Mouse (Mus musculus): ENCODE data around the gene 2410015M20Rik. TPM values are rescaled to one million over a fixed set of nuclear protein-coding genes. Genes with fewer than 3 reads are reported as not detected.

2410015M20Rik gene
- 358 and 361 TPM in 2 replicates for polyA plus RNA-seq (2015; fragmentation: Nextera tagmentation; extraction: Ambion mirVana)

DNA sequence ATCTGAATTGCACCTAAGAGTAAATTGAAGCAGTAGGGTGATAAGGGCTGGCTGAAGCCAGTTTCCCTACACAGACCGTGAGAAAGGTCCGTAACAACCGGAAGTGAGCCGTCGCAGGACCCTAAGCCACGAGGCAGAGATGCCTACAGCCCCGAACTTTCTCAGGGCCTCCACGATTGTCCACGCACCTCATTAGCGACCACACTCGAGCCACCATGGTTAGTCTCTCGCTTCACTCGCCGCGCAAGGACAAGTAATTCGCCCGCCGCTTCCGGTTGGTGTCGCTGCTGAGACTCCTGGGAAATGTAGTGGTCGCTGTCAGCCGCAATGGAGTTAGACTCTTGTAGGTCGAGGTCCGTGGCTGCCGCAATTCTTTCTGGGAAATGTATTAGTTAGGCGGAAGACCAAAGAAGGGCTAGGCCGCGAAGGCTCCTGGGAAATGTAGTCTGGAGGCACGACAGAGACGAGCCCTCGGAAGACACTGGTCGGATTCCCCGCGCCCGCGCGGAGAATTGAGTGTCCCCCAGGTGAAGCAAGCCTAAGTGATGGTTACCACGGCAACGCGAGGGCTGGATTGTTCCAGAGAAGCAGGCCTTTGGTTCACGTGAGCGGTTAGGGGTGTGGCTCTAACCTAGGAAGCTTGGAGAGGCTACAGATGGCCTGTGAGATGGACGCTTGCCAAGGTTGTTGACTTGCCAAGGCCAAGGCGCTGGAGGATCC, at the start of gene 2410015M20Rik:
TSS of gene 2410015M20Rik (minus strand) at position 320 of the 720 bp plus-strand sequence.
- Histone ChIP-seq H3K9ac (ENCODE audit: low read depth, low read length) (peak within 1 kb of the TSS; percentile 63), H3K27ac (ENCODE audit: low read depth, low read length) (peak within 1 kb of the TSS; percentile 60), H3K4me2 (replicated peaks; ENCODE audit: low read depth) (peak within 1 kb of the TSS; percentile 83), H3K4me3 (ENCODE audit: low read depth, low read length) (peak within 1 kb of the TSS; percentile 50), H3K36me3 (ENCODE audit: control insufficient read depth, insufficient read depth) (peaks cover 32% of the 10 kb centered on the region), H3K9me3 (ENCODE audit: control insufficient read depth) (no peaks in the 10 kb centered on the region), H3K27me3 (replicated peaks; ENCODE audit: control insufficient read depth, insufficient read depth, low read length) (no peaks in the 10 kb centered on the region), H3K4me1 (replicated peaks; ENCODE audit: control insufficient read depth, insufficient read depth, low read length) (peaks cover 4% of the 10 kb centered on the region; the same call in 1 of the 2 replicates)
- WGBS: under 1% methylated on average over 44 of the region's 44 CpGs
- peak; percentile 86 for TF ChIP-seq CTCF (IDR thresholded peaks at IDR 0.05; ENCODE audit: low read depth)
- peak; percentile 84 for ATAC-seq

- no peaks in the 10 kb centered on the region for H3K9me3 ChIP-seq (ENCODE audit: control insufficient read depth)
- H3K4me1 ChIP-seq (replicated peaks; ENCODE audit: control insufficient read depth, insufficient read depth, low read length): 0 out of 2 replicates have a peak, but pooled peaks cover 3% of the 10 kb centered on the region
- no peaks in the 10 kb centered on the region for H3K36me3 ChIP-seq (ENCODE audit: control insufficient read depth, insufficient read depth)
- H3K9ac ChIP-seq (ENCODE audit: low read depth, low read length): no peak overlapping the region
- H3K27ac ChIP-seq (ENCODE audit: low read depth, low read length): no peak overlapping the region
- no peak overlapping the region for H3K4me2 ChIP-seq (replicated peaks; ENCODE audit: low read depth)
- no peak for ATAC-seq
- no peak for TF ChIP-seq CTCF (IDR thresholded peaks at IDR 0.05; ENCODE audit: low read depth)
- no peaks in the 10 kb centered on the region for H3K27me3 ChIP-seq (replicated peaks; ENCODE audit: control insufficient read depth, insufficient read depth, low read length)
- WGBS: 82% methylated on average over 6 of the region's 6 CpGs
- no peak overlapping the region for H3K4me3 ChIP-seq (ENCODE audit: low read depth, low read length)
Measured at GRCm38 (mm10) chr17:56656171-56656570, 46.6 kb upstream of the 2410015M20Rik start.

- ATAC-seq: no peak
- Histone ChIP-seq H3K9ac (ENCODE audit: low read depth, low read length) (no peak overlapping the region), H3K4me3 (ENCODE audit: low read depth, low read length) (no peak overlapping the region), H3K4me1 (replicated peaks; ENCODE audit: control insufficient read depth, insufficient read depth, low read length) (0 out of 2 replicates have a peak, but pooled peaks cover 3% of the 10 kb centered on the region), H3K9me3 (ENCODE audit: control insufficient read depth) (no peaks in the 10 kb centered on the region), H3K4me2 (replicated peaks; ENCODE audit: low read depth) (no peak overlapping the region), H3K36me3 (ENCODE audit: control insufficient read depth, insufficient read depth) (no peaks in the 10 kb centered on the region), H3K27ac (ENCODE audit: low read depth, low read length) (no peak overlapping the region), H3K27me3 (replicated peaks; ENCODE audit: control insufficient read depth, insufficient read depth, low read length) (no peaks in the 10 kb centered on the region)
- no peak for TF ChIP-seq CTCF (IDR thresholded peaks at IDR 0.05; ENCODE audit: low read depth)
- 90% methylated on average over 3 of the region's 3 CpGs for WGBS
Measured at GRCm38 (mm10) chr17:56655311-56655710, 45.7 kb upstream of the 2410015M20Rik start.

GRCm38 (mm10) chr17:56654771-56655170, 45.2 kb upstream of the 2410015M20Rik start:
- H3K4me2 ChIP-seq (replicated peaks; ENCODE audit: low read depth): no peak overlapping the region
- no peak for ATAC-seq
- no peak overlapping the region for H3K9ac ChIP-seq (ENCODE audit: low read depth, low read length)
- H3K27ac ChIP-seq (ENCODE audit: low read depth, low read length): no peak overlapping the region
- H3K27me3 ChIP-seq (replicated peaks; ENCODE audit: control insufficient read depth, insufficient read depth, low read length): no peaks in the 10 kb centered on the region
- no peaks in the 10 kb centered on the region for H3K9me3 ChIP-seq (ENCODE audit: control insufficient read depth)
- 37% methylated on average over 2 of the region's 2 CpGs for WGBS
- TF ChIP-seq CTCF (IDR thresholded peaks at IDR 0.05; ENCODE audit: low read depth): no peak
- H3K4me1 ChIP-seq (replicated peaks; ENCODE audit: control insufficient read depth, insufficient read depth, low read length): 0 out of 2 replicates have a peak, but pooled peaks cover 3% of the 10 kb centered on the region
- H3K36me3 ChIP-seq (ENCODE audit: control insufficient read depth, insufficient read depth): no peaks in the 10 kb centered on the region
- H3K4me3 ChIP-seq (ENCODE audit: low read depth, low read length): no peak overlapping the region

- Histone ChIP-seq H3K4me3 (ENCODE audit: low read depth, low read length) (no peak overlapping the region), H3K9ac (ENCODE audit: low read depth, low read length) (no peak overlapping the region), H3K4me2 (replicated peaks; ENCODE audit: low read depth) (no peak overlapping the region), H3K36me3 (ENCODE audit: control insufficient read depth, insufficient read depth) (no peaks in the 10 kb centered on the region), H3K9me3 (ENCODE audit: control insufficient read depth) (no peaks in the 10 kb centered on the region), H3K27me3 (replicated peaks; ENCODE audit: control insufficient read depth, insufficient read depth, low read length) (no peaks in the 10 kb centered on the region), H3K27ac (ENCODE audit: low read depth, low read length) (no peak overlapping the region), H3K4me1 (replicated peaks; ENCODE audit: control insufficient read depth, insufficient read depth, low read length) (0 out of 2 replicates have a peak, but pooled peaks cover 3% of the 10 kb centered on the region)
- 30% methylated on average over 10 of the region's 10 CpGs for WGBS
- ATAC-seq: no peak
- TF ChIP-seq CTCF (IDR thresholded peaks at IDR 0.05; ENCODE audit: low read depth): no peak
Measured at GRCm38 (mm10) chr17:56651801-56652200, 42.2 kb upstream of the 2410015M20Rik start.

GRCm38 (mm10) chr17:56647546-56647945, 38.0 kb upstream of the 2410015M20Rik start:
- H3K9me3 ChIP-seq (ENCODE audit: control insufficient read depth): no peaks in the 10 kb centered on the region
- no peak for ATAC-seq
- H3K27me3 ChIP-seq (replicated peaks; ENCODE audit: control insufficient read depth, insufficient read depth, low read length): no peaks in the 10 kb centered on the region
- TF ChIP-seq CTCF (IDR thresholded peaks at IDR 0.05; ENCODE audit: low read depth): no peak
- H3K36me3 ChIP-seq (ENCODE audit: control insufficient read depth, insufficient read depth): no peaks in the 10 kb centered on the region
- no peak overlapping the region for H3K27ac ChIP-seq (ENCODE audit: low read depth, low read length)
- no peak overlapping the region for H3K9ac ChIP-seq (ENCODE audit: low read depth, low read length)
- 0 out of 2 replicates have a peak, but pooled peaks cover 3% of the 10 kb centered on the region for H3K4me1 ChIP-seq (replicated peaks; ENCODE audit: control insufficient read depth, insufficient read depth, low read length)
- H3K4me3 ChIP-seq (ENCODE audit: low read depth, low read length): no peak overlapping the region
- H3K4me2 ChIP-seq (replicated peaks; ENCODE audit: low read depth): no peak overlapping the region
- WGBS: 55% methylated on average over 12 of the region's 13 CpGs

Measured in intestine, postnatal 0 days (tissue).